Mouse (Mus musculus): ENCODE data around the gene Clpp. TPM values are rescaled to one million over a fixed set of nuclear protein-coding genes. Genes with fewer than 3 reads are reported as not detected.
A peak's percentile ranks its signal among the peaks of the same experiment; 100 is the strongest.

The Clpp gene
- polyA plus RNA-seq, 2 experiments: 139 to 150 TPM

GRCm38 (mm10) chr17:56995046-56995445 lies 4.9 kb downstream of the Clpp start:
- H3K9me3 ChIP-seq (ENCODE audit: control insufficient read depth, low read length): no peaks in the 10 kb centered on the region
- no peak overlapping the region for H3K4me2 ChIP-seq (replicated peaks; ENCODE audit: low read depth, low read length, severe bottlenecking)
- no peak overlapping the region for H3K4me3 ChIP-seq (replicated peaks; ENCODE audit: low read length)
- H3K27me3 ChIP-seq (ENCODE audit: control insufficient read depth, insufficient read depth, low read length): no peaks in the 10 kb centered on the region
- no peak for TF ChIP-seq POLR2A (IDR thresholded peaks at IDR 0.05; ENCODE audit: borderline replicate concordance, extremely low read depth, insufficient read depth, insufficient read length)
- WGBS: 91% methylated on average over 8 of the region's 8 CpGs
- no peak overlapping the region for H3K9ac ChIP-seq (ENCODE audit: low read depth, low read length, severe bottlenecking)
- DNase-seq (ENCODE audit: low spot score) (no peak), ATAC-seq (ENCODE audit: low FRiP score, low read depth) (no peak)
- peaks cover 14% of the 10 kb centered on the region; the same call in 1 of the 2 replicates for H3K4me1 ChIP-seq (ENCODE audit: control insufficient read depth, insufficient read depth, low read length)
- peaks cover 57% of the 10 kb centered on the region for H3K36me3 ChIP-seq (ENCODE audit: control insufficient read depth, insufficient read depth, low read length)
- H3K27ac ChIP-seq (replicated peaks; ENCODE audit: low read depth, low read length): no peak overlapping the region

DNA sequence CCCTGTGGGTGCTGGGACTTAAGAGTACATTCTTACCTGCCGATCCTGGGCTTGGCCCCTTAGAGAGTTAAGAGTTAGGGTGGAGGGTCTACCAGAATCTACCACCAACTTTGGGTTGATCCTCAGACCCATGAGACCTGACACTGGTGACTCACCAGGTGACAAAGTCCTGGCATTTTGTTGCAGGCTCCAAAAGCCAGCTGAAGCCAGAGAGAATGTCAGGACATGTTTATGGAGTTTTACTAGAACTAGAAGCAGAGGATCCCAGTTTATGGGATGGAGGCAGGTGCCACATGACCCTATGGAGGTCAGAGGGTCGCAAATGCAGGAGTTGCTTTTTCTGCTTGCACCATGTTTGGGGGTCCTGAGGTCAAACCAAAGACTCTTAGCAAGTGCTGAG lies 6.4 kb downstream of the Clpp start:
- Histone ChIP-seq H3K4me1 (ENCODE audit: control insufficient read depth, insufficient read depth, low read length) (peaks cover 8% of the 10 kb centered on the region; the same call in 1 of the 2 replicates), H3K4me3 (replicated peaks; ENCODE audit: low read length) (no peak overlapping the region), H3K27me3 (ENCODE audit: control insufficient read depth, insufficient read depth, low read length) (no peaks in the 10 kb centered on the region), H3K9me3 (ENCODE audit: control insufficient read depth, low read length) (no peaks in the 10 kb centered on the region), H3K36me3 (ENCODE audit: control insufficient read depth, insufficient read depth, low read length) (peaks cover 54% of the 10 kb centered on the region), H3K4me2 (replicated peaks; ENCODE audit: low read depth, low read length, severe bottlenecking) (peak overlapping the region; percentile 75; the same call in 1 of the 2 replicates), H3K27ac (replicated peaks; ENCODE audit: low read depth, low read length) (no peak overlapping the region), H3K9ac (ENCODE audit: low read depth, low read length, severe bottlenecking) (no peak overlapping the region)
- no peak for TF ChIP-seq POLR2A (IDR thresholded peaks at IDR 0.05; ENCODE audit: borderline replicate concordance, extremely low read depth, insufficient read depth, insufficient read length)
- ATAC-seq (ENCODE audit: low FRiP score, low read depth) (no peak), DNase-seq (ENCODE audit: low spot score) (no peak)
- WGBS: 67% methylated on average over 2 of the region's 2 CpGs

- Histone ChIP-seq H3K4me2 (replicated peaks; ENCODE audit: low read depth, low read length, severe bottlenecking) (peak within 1 kb of the TSS; percentile 75), H3K36me3 (ENCODE audit: control insufficient read depth, insufficient read depth, low read length) (peaks cover 52% of the 10 kb centered on the region), H3K27me3 (ENCODE audit: control insufficient read depth, insufficient read depth, low read length) (no peaks in the 10 kb centered on the region), H3K27ac (replicated peaks; ENCODE audit: low read depth, low read length) (no peak within 1 kb of the TSS), H3K4me1 (ENCODE audit: control insufficient read depth, insufficient read depth, low read length) (peaks cover 8% of the 10 kb centered on the region; the same call in 1 of the 2 replicates), H3K9ac (ENCODE audit: low read depth, low read length, severe bottlenecking) (peak within 1 kb of the TSS; percentile 65), H3K4me3 (replicated peaks; ENCODE audit: low read length) (peak within 1 kb of the TSS; percentile 81), H3K9me3 (ENCODE audit: control insufficient read depth, low read length) (no peaks in the 10 kb centered on the region)
- DNase-seq (ENCODE audit: low spot score) (peak; percentile 98), ATAC-seq (ENCODE audit: low FRiP score, low read depth) (peak; percentile 98)
- TF ChIP-seq POLR2A (IDR thresholded peaks at IDR 0.05; ENCODE audit: borderline replicate concordance, extremely low read depth, insufficient read depth, insufficient read length): no peak
- under 1% methylated on average over 38 of the region's 38 CpGs for WGBS
These were observed 7.0 kb downstream of the Clpp start, which contains the start of gene Alkbh7 for GRCm38 (mm10) chr17:56997029-56997667. TSS of gene Alkbh7 (plus strand) at chr17:56997339.

DNA sequence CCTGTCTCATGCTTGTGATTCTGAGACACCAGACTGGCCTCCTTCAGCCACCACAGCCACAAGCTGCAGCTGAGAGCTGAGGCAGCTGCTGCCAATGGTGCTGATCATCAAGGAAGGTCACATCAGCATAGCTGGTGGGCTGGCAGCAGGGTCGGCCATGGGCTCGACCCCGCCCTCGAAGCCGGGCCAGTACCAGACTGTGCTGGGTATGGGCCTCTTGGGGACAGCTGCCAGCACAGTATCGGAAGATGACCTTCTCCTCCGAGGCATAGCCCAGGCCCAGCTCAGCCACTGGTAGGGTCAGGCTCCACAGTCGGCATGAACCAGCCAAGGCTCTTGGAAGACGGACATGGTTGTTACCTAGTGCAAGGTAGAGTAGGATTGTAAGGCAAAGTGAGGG lies 9.3 kb downstream of the Clpp start:
- H3K27me3 ChIP-seq (ENCODE audit: control insufficient read depth, insufficient read depth, low read length): no peaks in the 10 kb centered on the region
- TF ChIP-seq POLR2A (IDR thresholded peaks at IDR 0.05; ENCODE audit: borderline replicate concordance, extremely low read depth, insufficient read depth, insufficient read length): no peak
- ATAC-seq (ENCODE audit: low FRiP score, low read depth) (no peak), DNase-seq (ENCODE audit: low spot score) (no peak)
- H3K9me3 ChIP-seq (ENCODE audit: control insufficient read depth, low read length): no peaks in the 10 kb centered on the region
- no peak overlapping the region for H3K9ac ChIP-seq (ENCODE audit: low read depth, low read length, severe bottlenecking)
- H3K4me2 ChIP-seq (replicated peaks; ENCODE audit: low read depth, low read length, severe bottlenecking): no peak overlapping the region
- 92% methylated on average over 9 of the region's 9 CpGs for WGBS
- H3K4me1 ChIP-seq (ENCODE audit: control insufficient read depth, insufficient read depth, low read length): peaks cover 8% of the 10 kb centered on the region; the same call in 1 of the 2 replicates
- no peak overlapping the region for H3K27ac ChIP-seq (replicated peaks; ENCODE audit: low read depth, low read length)
- no peak overlapping the region for H3K4me3 ChIP-seq (replicated peaks; ENCODE audit: low read length)
- peaks cover 49% of the 10 kb centered on the region for H3K36me3 ChIP-seq (ENCODE audit: control insufficient read depth, insufficient read depth, low read length)

GRCm38 (mm10) chr17:56999968-57000609 lies 10.0 kb downstream of the Clpp start, which contains the start of gene Pspn:
TSS of gene Pspn (minus strand) at chr17:57000018.
- no peak for TF ChIP-seq POLR2A (IDR thresholded peaks at IDR 0.05; ENCODE audit: borderline replicate concordance, extremely low read depth, insufficient read depth, insufficient read length)
- Histone ChIP-seq H3K9ac (ENCODE audit: low read depth, low read length, severe bottlenecking) (no peak within 1 kb of the TSS), H3K36me3 (ENCODE audit: control insufficient read depth, insufficient read depth, low read length) (peaks cover 48% of the 10 kb centered on the region), H3K9me3 (ENCODE audit: control insufficient read depth, low read length) (no peaks in the 10 kb centered on the region), H3K27ac (replicated peaks; ENCODE audit: low read depth, low read length) (no peak within 1 kb of the TSS), H3K4me2 (replicated peaks; ENCODE audit: low read depth, low read length, severe bottlenecking) (no peak within 1 kb of the TSS), H3K4me1 (ENCODE audit: control insufficient read depth, insufficient read depth, low read length) (peaks cover 8% of the 10 kb centered on the region; the same call in 1 of the 2 replicates), H3K27me3 (ENCODE audit: control insufficient read depth, insufficient read depth, low read length) (no peaks in the 10 kb centered on the region), H3K4me3 (replicated peaks; ENCODE audit: low read length) (no peak within 1 kb of the TSS)
- ATAC-seq (ENCODE audit: low FRiP score, low read depth) (no peak), DNase-seq (ENCODE audit: low spot score) (no peak)
- 89% methylated on average over 9 of the region's 9 CpGs for WGBS
